Mouse (Mus musculus) heart, postnatal 4 days (tissue): Measurements from ENCODE around the gene Tmem80. TPM values are rescaled to one million over a fixed set of nuclear protein-coding genes. Genes with fewer than 3 reads are reported as not detected.
A peak's percentile ranks its signal among the peaks of the same experiment; 100 is the strongest.

Experiments used
- DNase-seq: peaks from one replicate; pipeline ENCODE4 v3.0.0; 2021
- total RNA-seq, 2 experiments: library from RNA; stranded (reverse); gene quantifications; 2 replicates each; pipeline ENCODE4 v1.2.3; 2021

Gene Tmem80
- total RNA-seq = 10 to 100 TPM; 15.9 to 16.3 TPM

- peak; percentile 99 for DNase-seq
These were observed at the start of gene Tmem80, which contains the start of gene Deaf1 for GRCm38 (mm10) chr7:141327469-141328372. Gene Tmem80 (plus strand): TSS chr7:141327739. Gene Deaf1 (minus strand): TSS chr7:141327690.

DNA sequence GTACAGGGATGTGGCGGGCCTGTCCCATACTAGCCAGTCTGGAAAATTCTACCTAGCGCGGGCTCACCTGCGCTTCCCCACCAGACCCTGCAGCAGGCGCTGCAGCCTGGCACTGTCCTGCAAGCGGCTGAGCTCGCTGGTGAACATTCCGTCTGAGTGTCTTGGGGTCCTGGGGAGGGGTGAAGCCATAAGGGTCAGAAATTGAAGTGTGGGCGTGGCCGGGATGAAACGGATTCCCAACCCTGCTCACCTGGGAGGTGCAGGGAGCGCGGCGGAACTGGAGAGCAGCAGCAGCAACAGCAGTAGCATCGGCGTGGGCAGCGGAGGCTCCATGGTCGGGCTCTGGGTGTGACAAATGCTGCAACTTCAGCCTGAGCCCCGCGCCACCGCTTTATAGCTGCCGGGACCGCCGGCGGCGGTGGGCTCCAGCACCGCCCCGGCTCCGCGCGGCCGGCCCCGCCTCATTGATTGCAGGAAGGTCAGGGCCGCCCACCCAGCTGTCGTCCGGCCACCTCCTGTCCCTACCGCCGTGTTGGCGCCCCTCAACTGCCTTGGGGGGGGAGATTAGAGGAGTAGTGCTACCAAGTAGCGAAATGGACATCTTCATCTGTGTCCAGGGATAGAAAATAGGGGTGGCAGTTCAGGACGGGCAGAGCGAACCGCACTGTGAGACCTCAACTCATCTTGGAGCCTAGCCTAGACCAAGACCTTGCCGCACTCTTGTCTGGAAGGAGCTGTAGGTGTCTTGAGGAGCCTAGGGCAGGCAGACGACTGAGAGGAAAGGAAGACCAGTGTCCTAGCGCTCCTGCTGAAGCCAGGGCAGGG, 48.6 kb upstream of the Tmem80 start, which contains the start of gene Sct:
Sct (minus strand) TSS at position 368 of the 825 bp plus-strand sequence.
- peak; percentile 37 for DNase-seq

DNA sequence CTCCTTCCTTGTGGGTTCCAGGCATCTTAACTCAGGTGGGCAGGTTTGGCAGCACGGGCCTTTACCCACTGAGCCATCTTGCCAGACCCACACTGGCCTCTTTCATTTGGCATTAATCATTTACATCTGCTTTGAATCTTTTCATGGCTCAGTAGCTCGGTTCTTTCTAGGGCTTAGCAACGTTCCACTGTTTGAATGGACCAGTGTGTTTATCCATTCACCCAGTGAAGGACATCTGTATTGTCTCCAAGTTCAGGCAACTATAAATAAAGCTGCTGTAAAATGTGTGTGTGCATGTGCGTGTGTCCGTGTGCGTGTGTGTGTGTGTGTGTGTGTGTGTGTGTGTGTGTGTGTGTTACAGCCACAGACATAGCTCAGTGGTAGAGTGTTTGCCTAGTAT, 46.1 kb upstream of the Tmem80 start:
- DNase-seq = no peak

- no peak for DNase-seq
These were observed 44.8 kb upstream of the Tmem80 start for GRCm38 (mm10) chr7:141282756-141283155.

- no peak for DNase-seq
These were observed 39.5 kb upstream of the Tmem80 start for GRCm38 (mm10) chr7:141288042-141288441.

GRCm38 (mm10) chr7:141291921-141292582, 35.5 kb upstream of the Tmem80 start, which contains the start of gene Drd4:
Gene Drd4 (plus strand): TSS chr7:141292006.
- DNase-seq = peak; percentile 24

- no peak for DNase-seq
These were observed 34.8 kb upstream of the Tmem80 start for GRCm38 (mm10) chr7:141292583-141293388.

DNA sequence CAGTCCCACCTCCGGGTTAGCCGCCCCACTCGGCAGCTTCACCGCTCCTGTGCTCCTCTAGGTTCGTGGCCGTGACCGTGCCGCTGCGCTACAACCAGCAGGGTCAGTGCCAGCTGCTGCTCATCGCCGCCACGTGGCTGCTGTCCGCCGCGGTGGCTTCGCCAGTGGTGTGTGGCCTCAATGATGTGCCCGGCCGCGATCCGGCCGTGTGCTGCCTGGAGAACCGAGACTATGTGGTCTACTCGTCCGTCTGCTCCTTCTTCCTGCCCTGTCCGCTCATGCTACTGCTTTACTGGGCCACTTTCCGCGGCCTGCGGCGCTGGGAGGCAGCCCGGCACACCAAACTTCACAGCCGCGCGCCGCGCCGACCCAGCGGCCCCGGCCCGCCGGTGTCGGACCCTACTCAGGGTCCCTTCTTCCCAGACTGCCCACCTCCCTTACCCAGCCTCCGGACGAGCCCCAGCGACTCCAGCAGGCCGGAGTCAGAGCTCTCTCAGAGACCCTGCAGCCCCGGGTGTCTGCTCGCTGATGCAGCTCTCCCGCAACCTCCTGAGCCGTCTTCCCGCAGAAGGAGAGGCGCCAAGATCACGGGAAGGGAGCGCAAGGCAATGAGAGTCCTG, 33.6 kb upstream of the Tmem80 start:
- DNase-seq = peak; percentile 42

DNA sequence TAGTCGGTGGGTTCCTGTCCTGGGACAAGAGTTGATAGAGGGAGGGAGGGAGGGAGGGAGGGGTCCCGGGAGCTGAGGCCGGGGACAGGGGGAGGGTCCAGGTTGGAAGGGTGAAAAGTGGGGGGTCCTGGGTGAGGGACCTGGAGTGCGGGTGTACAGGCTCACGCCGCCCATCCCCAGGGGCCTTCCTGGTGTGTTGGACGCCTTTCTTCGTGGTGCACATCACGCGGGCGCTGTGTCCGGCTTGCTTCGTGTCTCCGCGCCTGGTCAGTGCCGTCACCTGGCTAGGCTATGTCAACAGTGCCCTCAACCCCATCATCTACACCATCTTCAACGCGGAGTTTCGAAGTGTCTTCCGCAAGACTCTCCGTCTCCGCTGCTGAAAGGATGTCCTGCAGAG, 33.1 kb upstream of the Tmem80 start:
- DNase-seq = no peak

GRCm38 (mm10) chr7:141297926-141298650, 29.5 kb upstream of the Tmem80 start:
- no peak for DNase-seq

DNA sequence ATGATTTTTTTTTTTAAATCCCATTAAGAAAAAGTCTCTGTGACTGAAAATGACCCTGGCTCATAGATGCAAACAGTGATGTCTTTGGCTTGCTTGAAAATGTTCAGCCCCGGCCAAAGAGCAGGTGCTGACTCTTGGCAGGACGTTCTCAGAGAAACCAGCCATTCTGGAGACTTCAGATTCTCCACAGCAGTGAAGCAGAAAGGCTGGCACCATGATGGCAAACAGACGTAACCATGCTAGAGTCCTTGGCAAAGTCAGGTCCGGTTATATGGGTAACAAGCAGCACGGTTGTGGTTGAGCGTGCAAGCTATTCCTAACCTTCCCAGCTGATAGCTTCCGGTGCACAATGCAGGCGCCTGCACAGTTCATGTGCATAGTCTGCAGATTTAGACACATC, 28.4 kb upstream of the Tmem80 start:
- DNase-seq = no peak

GRCm38 (mm10) chr7:141301386-141301785, 26.2 kb upstream of the Tmem80 start:
- no peak for DNase-seq

DNA sequence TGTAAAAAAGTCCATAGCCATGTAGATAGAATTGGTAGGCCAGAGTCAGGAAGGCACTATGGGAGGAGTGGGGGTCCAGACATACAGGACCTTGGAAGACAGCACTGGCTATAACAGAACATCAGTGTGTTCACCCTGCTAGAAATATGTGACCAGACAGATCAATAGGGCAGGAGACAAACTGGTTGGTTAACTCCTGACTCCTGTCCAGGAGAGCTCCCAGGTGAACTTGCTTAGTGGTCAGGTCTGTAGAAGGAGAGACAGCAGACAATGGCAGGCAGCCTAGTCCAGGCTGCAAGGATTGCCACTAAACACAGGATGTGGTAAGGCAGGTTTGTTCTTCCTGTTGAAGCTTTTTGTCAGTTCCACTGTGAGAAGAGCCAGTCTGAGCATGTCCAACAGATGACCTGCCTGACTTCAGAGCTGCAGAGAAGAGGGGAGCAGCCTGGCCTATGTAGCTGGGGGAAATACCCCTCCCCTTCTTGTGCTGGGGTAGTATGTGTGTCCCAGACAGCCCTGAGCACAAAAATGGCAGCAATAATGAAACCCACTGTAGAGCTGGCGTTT, 24.8 kb upstream of the Tmem80 start:
- no peak for DNase-seq

DNA sequence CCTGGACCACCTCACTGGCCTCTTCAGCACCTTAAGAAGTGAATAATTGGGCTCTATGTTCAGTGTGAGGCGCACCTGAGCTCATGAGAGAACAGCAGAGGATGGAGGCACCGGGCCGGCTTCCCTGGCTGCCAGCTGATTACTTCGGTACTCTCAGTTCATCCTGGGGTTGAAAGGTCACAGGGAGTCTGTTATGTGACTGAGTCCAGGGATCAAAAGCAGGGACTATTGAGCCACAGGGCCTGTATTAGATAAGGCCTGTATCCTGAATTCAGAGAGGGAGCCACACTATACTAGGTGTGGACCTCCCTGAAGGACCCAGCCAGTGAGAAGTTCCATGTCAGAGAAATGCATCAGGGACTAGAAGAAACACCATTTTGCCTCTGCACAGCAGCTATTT, 23.0 kb upstream of the Tmem80 start:
- DNase-seq = no peak

GRCm38 (mm10) chr7:141314416-141314815, 13.1 kb upstream of the Tmem80 start:
- DNase-seq = no peak

GRCm38 (mm10) chr7:141315076-141315475, 12.5 kb upstream of the Tmem80 start:
- DNase-seq = no peak

GRCm38 (mm10) chr7:141315974-141316373, 11.6 kb upstream of the Tmem80 start:
- DNase-seq = peak; percentile 46

DNA sequence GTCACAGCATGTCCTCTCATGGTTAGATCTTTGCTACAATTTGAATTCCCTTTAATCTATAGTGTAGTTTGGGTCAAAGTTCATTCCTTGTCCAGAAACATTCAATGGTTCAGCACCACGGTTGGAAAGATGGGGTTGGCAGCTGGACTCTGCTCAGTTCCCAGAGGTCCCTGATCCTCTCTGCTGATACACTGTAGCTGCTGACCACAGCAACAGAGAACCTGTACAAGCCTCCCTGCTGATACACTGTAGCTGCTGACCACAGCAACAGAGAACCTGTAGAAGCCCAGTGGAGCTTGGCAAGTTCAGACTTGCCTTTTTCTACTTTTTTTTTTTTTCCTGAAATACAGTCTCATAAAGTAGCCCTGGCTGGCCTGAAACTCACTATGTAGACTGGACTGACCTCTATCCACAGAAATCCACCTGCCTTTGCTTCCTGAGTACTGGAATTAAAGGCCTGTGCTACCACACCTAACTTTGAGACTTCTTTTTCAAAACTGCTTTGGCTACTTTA, 9.9 kb upstream of the Tmem80 start:
- DNase-seq = no peak

DNA sequence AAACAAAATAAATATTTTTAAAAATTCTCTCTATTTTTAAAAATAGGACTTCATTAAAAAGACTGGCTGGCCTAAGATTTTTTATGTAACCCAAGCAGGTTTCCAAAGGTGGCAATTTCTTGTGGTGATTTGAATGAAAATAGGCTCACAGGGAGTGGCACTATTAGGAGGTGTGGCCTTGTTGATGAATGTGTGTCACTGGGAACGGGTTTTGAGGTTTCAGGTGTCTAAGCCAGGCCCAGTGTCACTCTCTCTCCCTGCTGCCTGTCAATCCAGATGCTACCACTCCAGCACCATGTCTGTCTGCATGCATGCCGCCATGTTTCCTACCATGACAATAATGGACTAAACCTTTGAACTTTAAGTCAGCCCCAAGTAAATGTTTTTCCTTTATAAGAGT, 8.1 kb upstream of the Tmem80 start:
- DNase-seq = no peak

GRCm38 (mm10) chr7:141324686-141325085, 2.9 kb upstream of the Tmem80 start:
- DNase-seq = no peak
